Mouse (Mus musculus) small intestine, adult 2 months (tissue): ENCODE measurements around the gene Dgcr6.

ENCODE experiments used
- CTCF ChIP-seq: fragments of 200-500 bp; IDR thresholded peaks from 2 replicates; pipeline ENCODE4 v1.5.1; 2012; ENCODE audit warnings: low read depth, mild to moderate bottlenecking, control low read depth, inconsistent platforms, low read length, moderate library complexity, mixed read lengths; ENCODE audit not compliant: insufficient replicate concordance, insufficient read length; ENCODE audit errors: extremely low read depth
- POLR2A ChIP-seq: fragments of 200-500 bp; IDR thresholded peaks from 2 replicates; pipeline ENCODE4 v1.6.1; 2012; ENCODE audit warnings: low read depth, mild to moderate bottlenecking, control low read depth, inconsistent platforms, low read length, moderate library complexity

GRCm38 (mm10) chr16:18034286-18034685 lies 18.4 kb upstream of the Dgcr6 start:
- no peak for TF ChIP-seq POLR2A
- no peak for TF ChIP-seq CTCF
